Mouse (Mus musculus): ENCODE results near the gene Olfr12. TPM values are rescaled to one million over a fixed set of nuclear protein-coding genes. Genes with fewer than 3 reads are reported as not detected.

Gene Olfr12
- polyA plus RNA-seq, 1 experiment = not detected

DNA sequence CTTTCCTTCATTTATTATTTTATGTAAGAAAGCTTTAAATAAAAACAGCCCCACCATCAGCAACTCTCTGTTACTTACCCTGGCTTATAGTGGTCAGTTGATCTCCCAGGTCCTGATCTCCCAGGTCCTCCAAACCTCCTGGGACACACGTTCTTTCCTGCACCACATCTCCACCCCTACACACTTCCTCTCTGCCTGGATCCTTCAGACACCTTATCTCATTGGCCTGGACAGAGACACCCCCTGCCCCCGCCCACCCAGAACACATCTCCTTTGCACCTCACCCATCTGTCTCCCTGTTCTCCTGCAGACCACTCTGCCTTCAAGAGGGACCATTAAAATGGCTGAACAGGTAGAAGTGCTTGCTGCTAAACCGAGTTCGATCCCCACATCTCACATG, 29.4 kb downstream of the Olfr12 start:
- TF ChIP-seq CTCF (IDR thresholded peaks at IDR 0.05; ENCODE audit: insufficient read depth, low read length) (no peak), POLR2A (IDR thresholded peaks at IDR 0.05; ENCODE audit: borderline replicate concordance, extremely low read depth, low read depth, low read length) (no peak)
- 64% methylated on average over 4 of the region's 4 CpGs for WGBS
- DNase-seq = no peak

GRCm38 (mm10) chr1:92647752-92648151, 30.2 kb downstream of the Olfr12 start:
- 8% methylated on average over 8 of the region's 8 CpGs for whole genome bisulfite sequencing
- no peaks in the 10 kb centered on the region for H3K4me1 ChIP-seq (ENCODE audit: control insufficient read depth, insufficient read depth, low read length)
- no peak overlapping the region for H3K4me3 ChIP-seq (replicated peaks; ENCODE audit: extremely low read depth, low read depth, low read length)
- no peak for TF ChIP-seq POLR2A (IDR thresholded peaks at IDR 0.05; ENCODE audit: borderline replicate concordance, extremely low read depth, low read depth, low read length)
- peak; percentile 88 for TF ChIP-seq CTCF (IDR thresholded peaks at IDR 0.05; ENCODE audit: insufficient read depth, low read length)
- peak; percentile 64 for DNase-seq

More for the DNA sequence above, 29.4 kb downstream of the Olfr12 start:
- H3K4me1 ChIP-seq (ENCODE audit: control insufficient read depth, insufficient read depth, low read length) = no peaks in the 10 kb centered on the region
- no peak overlapping the region for H3K4me3 ChIP-seq (replicated peaks; ENCODE audit: extremely low read depth, low read depth, low read length)

- no peak for DNase-seq
- Histone ChIP-seq H3K4me1 (ENCODE audit: control insufficient read depth, insufficient read depth, low read length) (no peaks in the 10 kb centered on the region), H3K4me3 (replicated peaks; ENCODE audit: extremely low read depth, low read depth, low read length) (no peak overlapping the region)
- 26% methylated on average over 10 of the region's 10 CpGs for WGBS
- TF ChIP-seq CTCF (IDR thresholded peaks at IDR 0.05; ENCODE audit: insufficient read depth, low read length) (no peak), POLR2A (IDR thresholded peaks at IDR 0.05; ENCODE audit: borderline replicate concordance, extremely low read depth, low read depth, low read length) (no peak)
These were observed 30.6 kb downstream of the Olfr12 start for GRCm38 (mm10) chr1:92648197-92648596.

- DNase-seq = peak; percentile 38
- 20% methylated on average over 8 of the region's 8 CpGs for WGBS
- H3K4me3 ChIP-seq (replicated peaks; ENCODE audit: extremely low read depth, low read depth, low read length) = no peak within 1 kb of the TSS
These were observed 31.1 kb downstream of the Olfr12 start, which contains the start of gene Otos for GRCm38 (mm10) chr1:92648673-92649072. Otos (minus strand) TSS chr1:92648841.

DNA sequence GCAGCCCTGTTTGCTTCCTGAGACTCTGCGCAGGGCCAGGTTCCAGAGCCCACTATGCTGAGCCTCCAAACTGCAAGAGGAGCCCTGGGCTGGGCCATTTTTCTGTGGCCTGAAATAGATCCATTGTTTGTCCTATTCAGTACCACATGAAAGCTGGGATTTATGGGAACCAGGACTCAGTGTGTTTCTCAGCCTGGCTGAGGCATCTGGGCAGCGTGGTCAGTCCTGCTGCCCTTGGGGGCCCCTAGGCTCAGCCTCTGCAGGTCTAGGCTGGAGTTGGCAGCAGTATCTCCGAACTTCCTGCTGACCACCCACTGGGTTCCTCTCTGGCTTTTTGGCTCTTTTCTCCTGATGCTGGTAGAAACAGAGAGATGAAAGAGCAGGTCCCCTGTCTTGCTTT, 33.9 kb downstream of the Olfr12 start:
- no peak for TF ChIP-seq POLR2A (IDR thresholded peaks at IDR 0.05; ENCODE audit: borderline replicate concordance, extremely low read depth, low read depth, low read length)
- TF ChIP-seq CTCF (IDR thresholded peaks at IDR 0.05; ENCODE audit: insufficient read depth, low read length) = no peak
- Histone ChIP-seq H3K4me3 (replicated peaks; ENCODE audit: extremely low read depth, low read depth, low read length) (no peak overlapping the region), H3K4me1 (ENCODE audit: control insufficient read depth, insufficient read depth, low read length) (no peaks in the 10 kb centered on the region)
- no peak for DNase-seq
- 72% methylated on average over 3 of the region's 3 CpGs for WGBS

More at GRCm38 (mm10) chr1:92648673-92649072, 31.1 kb downstream of the Olfr12 start, which contains the start of gene Otos:
- H3K4me1 ChIP-seq (ENCODE audit: control insufficient read depth, insufficient read depth, low read length) = no peaks in the 10 kb centered on the region
- TF ChIP-seq POLR2A (IDR thresholded peaks at IDR 0.05; ENCODE audit: borderline replicate concordance, extremely low read depth, low read depth, low read length) = no peak
- TF ChIP-seq CTCF (IDR thresholded peaks at IDR 0.05; ENCODE audit: insufficient read depth, low read length) = peak; percentile 74

DNA sequence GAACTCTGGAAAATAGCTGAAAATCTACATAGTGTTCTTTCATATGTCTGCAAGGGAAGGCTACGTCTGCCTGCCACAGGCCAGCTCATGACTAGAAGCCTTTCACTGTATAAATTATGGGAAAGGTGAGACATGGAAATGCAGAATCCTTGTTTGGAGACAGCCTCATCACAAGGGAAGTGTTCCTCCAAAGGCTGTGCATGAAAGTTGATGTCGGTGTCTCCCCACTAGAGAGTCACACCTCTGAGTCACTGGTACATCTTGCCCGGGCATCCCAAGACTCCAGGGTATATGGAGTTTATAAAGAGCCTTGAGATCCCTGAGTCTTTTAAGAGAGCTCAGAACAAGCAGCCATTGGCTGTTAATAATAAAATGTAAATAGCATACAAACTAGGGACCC, 35.6 kb downstream of the Olfr12 start:
- no peak overlapping the region for H3K4me3 ChIP-seq (replicated peaks; ENCODE audit: extremely low read depth, low read depth, low read length)
- TF ChIP-seq CTCF (IDR thresholded peaks at IDR 0.05; ENCODE audit: insufficient read depth, low read length) (no peak), POLR2A (IDR thresholded peaks at IDR 0.05; ENCODE audit: borderline replicate concordance, extremely low read depth, low read depth, low read length) (no peak)
- WGBS = 88% methylated on average over 3 of the region's 3 CpGs
- no peak for DNase-seq
- no peaks in the 10 kb centered on the region for H3K4me1 ChIP-seq (ENCODE audit: control insufficient read depth, insufficient read depth, low read length)

GRCm38 (mm10) chr1:92654676-92655075, 37.1 kb downstream of the Olfr12 start:
- TF ChIP-seq CTCF (IDR thresholded peaks at IDR 0.05; ENCODE audit: insufficient read depth, low read length) = no peak
- TF ChIP-seq POLR2A (IDR thresholded peaks at IDR 0.05; ENCODE audit: borderline replicate concordance, extremely low read depth, low read depth, low read length) = no peak
- 27% methylated on average over 2 of the region's 2 CpGs for WGBS

GRCm38 (mm10) chr1:92657025-92657820, 39.6 kb downstream of the Olfr12 start:
- TF ChIP-seq CTCF (IDR thresholded peaks at IDR 0.05; ENCODE audit: insufficient read depth, low read length) (no peak), POLR2A (IDR thresholded peaks at IDR 0.05; ENCODE audit: borderline replicate concordance, extremely low read depth, low read depth, low read length) (no peak)
- Histone ChIP-seq H3K4me3 (replicated peaks; ENCODE audit: extremely low read depth, low read depth, low read length) (no peak overlapping the region), H3K4me1 (ENCODE audit: control insufficient read depth, insufficient read depth, low read length) (no peaks in the 10 kb centered on the region)
- no peak for DNase-seq
- 74% methylated on average over 11 of the region's 11 CpGs for WGBS

More at GRCm38 (mm10) chr1:92654676-92655075, 37.1 kb downstream of the Olfr12 start:
- no peak for DNase-seq
- no peaks in the 10 kb centered on the region for H3K4me1 ChIP-seq (ENCODE audit: control insufficient read depth, insufficient read depth, low read length)
- H3K4me3 ChIP-seq (replicated peaks; ENCODE audit: extremely low read depth, low read depth, low read length) = no peak overlapping the region

DNA sequence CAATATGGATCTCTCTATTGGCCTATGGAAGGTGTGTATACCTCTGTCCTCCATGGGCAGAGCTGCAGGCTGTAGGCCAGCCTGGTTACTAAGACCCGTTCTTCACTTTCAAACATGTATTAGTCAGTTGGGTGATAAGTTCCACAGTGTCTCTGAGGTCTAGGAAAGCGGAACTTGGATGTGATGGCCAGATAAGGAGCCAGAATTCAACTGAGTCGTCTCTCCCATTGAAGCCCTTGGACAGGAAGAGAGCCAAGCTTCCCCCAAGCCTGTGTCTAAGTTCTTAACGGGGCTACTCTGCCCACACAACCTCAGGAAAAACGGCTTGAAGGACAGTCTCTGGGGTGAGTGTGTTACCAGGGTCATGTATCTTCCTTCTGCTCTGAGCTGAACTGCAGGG, 41.8 kb downstream of the Olfr12 start:
- no peak for DNase-seq
- no peaks in the 10 kb centered on the region for H3K4me1 ChIP-seq (ENCODE audit: control insufficient read depth, insufficient read depth, low read length)
- WGBS = 32% methylated on average over 5 of the region's 5 CpGs
- H3K4me3 ChIP-seq (replicated peaks; ENCODE audit: extremely low read depth, low read depth, low read length) = no peak overlapping the region
- TF ChIP-seq POLR2A (IDR thresholded peaks at IDR 0.05; ENCODE audit: borderline replicate concordance, extremely low read depth, low read depth, low read length) = no peak
- no peak for TF ChIP-seq CTCF (IDR thresholded peaks at IDR 0.05; ENCODE audit: insufficient read depth, low read length)

- Histone ChIP-seq H3K4me3 (replicated peaks; ENCODE audit: extremely low read depth, low read depth, low read length) (no peak overlapping the region), H3K4me1 (ENCODE audit: control insufficient read depth, insufficient read depth, low read length) (no peaks in the 10 kb centered on the region)
- no peak for TF ChIP-seq CTCF (IDR thresholded peaks at IDR 0.05; ENCODE audit: insufficient read depth, low read length)
- TF ChIP-seq POLR2A (IDR thresholded peaks at IDR 0.05; ENCODE audit: borderline replicate concordance, extremely low read depth, low read depth, low read length) = no peak
- DNase-seq = no peak
- WGBS = 53% methylated on average over 6 of the region's 6 CpGs
These were observed 49.5 kb downstream of the Olfr12 start for GRCm38 (mm10) chr1:92667106-92667505.
